Mouse (Mus musculus): Measurements from ENCODE around the gene Ajm1.
"Not testable (repeated sequence)": the region's sequence is repeated elsewhere in the genome, so short reads cannot be mapped to it uniquely, and the experiment has no call there.

- not testable (repeated sequence) for TF ChIP-seq CTCF (IDR thresholded peaks at IDR 0.05; ENCODE audit: control insufficient read depth, insufficient read depth, low read length); POLR2A (IDR thresholded peaks at IDR 0.05; ENCODE audit: borderline replicate concordance, control insufficient read depth, low read depth, low read length)
These were observed 26.1 kb downstream of the Ajm1 start for GRCm38 (mm10) chr2:25555479-25555878.

Measured in bone marrow, adult 2 months (tissue).